Mouse (Mus musculus) liver, embryonic 11.5 days (tissue): ENCODE results near the gene Agr2. TPM values are rescaled to one million over a fixed set of nuclear protein-coding genes. Genes with fewer than 3 reads are reported as not detected.

ENCODE experiments used
- ATAC-seq: fragments of 200-750 bp; cut with Nextera tagmentation; replicated peaks from 2 replicates; pipeline ENCODE4 v1.8.0; 2017; ENCODE audit warnings: moderate number of reproducible peaks, mild to moderate bottlenecking, moderate TSS enrichment, moderate library complexity; ENCODE audit not compliant: low FRiP score
- DNase-seq: peaks from one replicate; pipeline ENCODE4 v3.0.0-alpha.2; 2017; ENCODE audit warnings: low spot score
- H3K27ac ChIP-seq: fragments of 300-500 bp; sonication (generic); 2 replicates; pipeline ENCODE4 v1.5.1; 2014; ENCODE audit warnings: mild to moderate bottlenecking, low read depth, low read length, control low read depth
- H3K27me3 ChIP-seq: fragments of 300-500 bp; sonication (generic); replicated peaks from 2 replicates; pipeline ENCODE4 v1.6.1; 2014; ENCODE audit warnings: low read length, mixed read lengths; ENCODE audit not compliant: control insufficient read depth, insufficient read depth
- H3K36me3 ChIP-seq: fragments of 300-500 bp; sonication (generic); 2 replicates; pipeline ENCODE4 v1.6.1; 2014; ENCODE audit warnings: mild to moderate bottlenecking, low read length, moderate library complexity, mixed read lengths; ENCODE audit not compliant: control insufficient read depth, insufficient read depth
- H3K4me1 ChIP-seq: fragments of 300-500 bp; sonication (generic); replicated peaks from 2 replicates; pipeline ENCODE4 v1.6.1; 2014; ENCODE audit warnings: low read length, mixed read lengths; ENCODE audit not compliant: control insufficient read depth, insufficient read depth
- H3K4me2 ChIP-seq: fragments of 300-500 bp; sonication (generic); 2 replicates; pipeline ENCODE4 v1.6.1; 2014; ENCODE audit warnings: mild to moderate bottlenecking, control low read depth, moderate library complexity
- H3K4me3 ChIP-seq: fragments of 300-500 bp; sonication (generic); 2 replicates; pipeline ENCODE4 v1.5.1; 2014; ENCODE audit warnings: low read depth, low read length, control low read depth
- H3K9ac ChIP-seq: fragments of 300-500 bp; sonication (generic); 2 replicates; pipeline ENCODE4 v1.6.1; 2014; ENCODE audit warnings: low read depth, low read length, control low read depth
- H3K9me3 ChIP-seq: fragments of 300-500 bp; sonication (generic); 2 replicates; pipeline ENCODE4 v1.6.1; 2016; ENCODE audit warnings: low read length, inconsistent platforms, mixed read lengths; ENCODE audit not compliant: control insufficient read depth
- WGBS: fragments of 180-500 bp; shearing (Covaris S2); extraction: QIAGEN DNeasy Blood & Tissue Kit; methylation state at CpG from one replicate; pipeline ENCODE4 v1.1.7; 2014; 5-methylcytosine and 5-hydroxymethylcytosine counted together
- polyA plus RNA-seq: library from polyadenylated mRNA; unstranded; fragments of >200 nt; fragmentation: Nextera tagmentation; extraction: Ambion mirVana; gene quantifications from 2 replicates; pipeline ENCODE4 v1.2.1, GENCODE M21; 2014

Gene Agr2
- 0.22 and 0.25 TPM in 2 replicates for polyA plus RNA-seq

- no peaks in the 10 kb centered on the region for H3K9me3 ChIP-seq
- no peak within 1 kb of the TSS for H3K4me3 ChIP-seq
- H3K4me1 ChIP-seq, result no peaks in the 10 kb centered on the region
- H3K27ac ChIP-seq, result no peak within 1 kb of the TSS
- 67% methylated on average over 9 of the region's 9 CpGs for WGBS
- no peak for DNase-seq
- ATAC-seq, result no peak
- 0 out of 2 replicates have a peak, but pooled peaks cover 2% of the 10 kb centered on the region for H3K27me3 ChIP-seq
- no peak within 1 kb of the TSS for H3K9ac ChIP-seq
- no peak within 1 kb of the TSS for H3K4me2 ChIP-seq
- no peaks in the 10 kb centered on the region for H3K36me3 ChIP-seq
Observed at GRCm38 (mm10) chr12:35992711-35993110, at the start of gene Agr2. TSS of gene Agr2 (plus strand) at chr12:35992907.

GRCm38 (mm10) chr12:35951757-35952156 is 41.0 kb upstream of the Agr2 start:
- WGBS, result 67% methylated on average over 1 of the region's 1 CpGs
- H3K36me3 ChIP-seq, result no peaks in the 10 kb centered on the region
- H3K27ac ChIP-seq, result no peak overlapping the region
- H3K9me3 ChIP-seq, result no peaks in the 10 kb centered on the region
- H3K27me3 ChIP-seq, result no peaks in the 10 kb centered on the region
- no peak overlapping the region for H3K4me2 ChIP-seq
- no peak overlapping the region for H3K4me3 ChIP-seq
- H3K9ac ChIP-seq, result no peak overlapping the region
- no peaks in the 10 kb centered on the region for H3K4me1 ChIP-seq
- DNase-seq, result no peak
- no peak for ATAC-seq

- DNase-seq (no peak), ATAC-seq (no peak)
- H3K36me3 ChIP-seq, result no peaks in the 10 kb centered on the region
- H3K4me3 ChIP-seq, result no peak overlapping the region
- no peaks in the 10 kb centered on the region for H3K27me3 ChIP-seq
- no peak overlapping the region for H3K27ac ChIP-seq
- H3K9me3 ChIP-seq, result no peaks in the 10 kb centered on the region
- H3K9ac ChIP-seq, result no peak overlapping the region
- H3K4me1 ChIP-seq, result no peaks in the 10 kb centered on the region
- H3K4me2 ChIP-seq, result no peak overlapping the region
- WGBS, result 67% methylated on average over 2 of the region's 2 CpGs
Observed at GRCm38 (mm10) chr12:35957235-35957634, 35.5 kb upstream of the Agr2 start.

GRCm38 (mm10) chr12:35966098-35966767 is 26.5 kb upstream of the Agr2 start:
- Histone ChIP-seq H3K36me3 (no peaks in the 10 kb centered on the region), H3K9ac (no peak overlapping the region), H3K27ac (no peak overlapping the region), H3K9me3 (no peaks in the 10 kb centered on the region), H3K4me3 (no peak overlapping the region), H3K4me2 (peak overlapping the region; percentile 37; the same call in 1 of the 2 replicates), H3K4me1 (peaks cover 4% of the 10 kb centered on the region), H3K27me3 (no peaks in the 10 kb centered on the region)
- ATAC-seq (peak; percentile 82), DNase-seq (no peak)
- 41% methylated on average over 7 of the region's 7 CpGs for WGBS

- peaks cover 4% of the 10 kb centered on the region for H3K4me1 ChIP-seq
- H3K9ac ChIP-seq, result no peak overlapping the region
- ATAC-seq (no peak), DNase-seq (no peak)
- no peaks in the 10 kb centered on the region for H3K27me3 ChIP-seq
- WGBS, result 68% methylated on average over 7 of the region's 7 CpGs
- H3K9me3 ChIP-seq, result no peaks in the 10 kb centered on the region
- H3K27ac ChIP-seq, result no peak overlapping the region
- no peak overlapping the region for H3K4me2 ChIP-seq
- H3K4me3 ChIP-seq, result no peak overlapping the region
- no peaks in the 10 kb centered on the region for H3K36me3 ChIP-seq
Observed at GRCm38 (mm10) chr12:35966768-35967141, 26.0 kb upstream of the Agr2 start.

GRCm38 (mm10) chr12:35975898-35976297 is 16.8 kb upstream of the Agr2 start:
- DNase-seq, result no peak
- Histone ChIP-seq H3K9ac (no peak overlapping the region), H3K27ac (no peak overlapping the region), H3K36me3 (no peaks in the 10 kb centered on the region), H3K9me3 (no peaks in the 10 kb centered on the region), H3K4me2 (no peak overlapping the region), H3K4me1 (no peaks in the 10 kb centered on the region), H3K27me3 (no peaks in the 10 kb centered on the region), H3K4me3 (no peak overlapping the region)
- no peak for ATAC-seq
- whole genome bisulfite sequencing, result 57% methylated on average over 3 of the region's 3 CpGs

GRCm38 (mm10) chr12:35977633-35978246 is 15.0 kb upstream of the Agr2 start:
- 60% methylated on average over 6 of the region's 6 CpGs for WGBS
- no peak for ATAC-seq

GRCm38 (mm10) chr12:35979625-35980024 is 13.1 kb upstream of the Agr2 start:
- H3K4me3 ChIP-seq, result no peak overlapping the region
- DNase-seq, result no peak
- no peak overlapping the region for H3K27ac ChIP-seq
- peaks cover 7% of the 10 kb centered on the region for H3K4me1 ChIP-seq
- no peaks in the 10 kb centered on the region for H3K9me3 ChIP-seq
- WGBS, result 74% methylated on average over 5 of the region's 5 CpGs
- H3K36me3 ChIP-seq, result no peaks in the 10 kb centered on the region
- H3K4me2 ChIP-seq, result no peak overlapping the region
- H3K27me3 ChIP-seq, result no peaks in the 10 kb centered on the region
- no peak for ATAC-seq
- no peak overlapping the region for H3K9ac ChIP-seq

More at GRCm38 (mm10) chr12:35977633-35978246, 15.0 kb upstream of the Agr2 start:
- peaks cover 7% of the 10 kb centered on the region for H3K4me1 ChIP-seq
- no peaks in the 10 kb centered on the region for H3K27me3 ChIP-seq
- H3K27ac ChIP-seq, result no peak overlapping the region
- no peaks in the 10 kb centered on the region for H3K9me3 ChIP-seq
- H3K9ac ChIP-seq, result no peak overlapping the region
- no peak overlapping the region for H3K4me3 ChIP-seq
- no peaks in the 10 kb centered on the region for H3K36me3 ChIP-seq
- H3K4me2 ChIP-seq, result no peak overlapping the region
- DNase-seq, result no peak
